Mouse (Mus musculus) ES-E14 (cell line): Measurements from ENCODE around the gene C8a.

Experiments
- CHD2 ChIP-seq: IDR thresholded peaks from 2 replicates; pipeline ENCODE4 v1.6.1; 2014; ENCODE audit warnings: mild to moderate bottlenecking, low read depth, low read length, inconsistent platforms
- HCFC1 ChIP-seq: IDR thresholded peaks from 2 replicates; pipeline ENCODE4 v1.6.1; 2012; ENCODE audit warnings: low read length, inconsistent platforms, borderline replicate concordance; ENCODE audit not compliant: insufficient read depth
- ZNF384 ChIP-seq: IDR thresholded peaks from 2 replicates; pipeline ENCODE4 v1.6.1; 2012; ENCODE audit warnings: low read depth, low read length, inconsistent platforms

GRCm38 (mm10) chr4:104770331-104770730 lies 105.9 kb downstream of the C8a start:
- TF ChIP-seq HCFC1 (no peak), ZNF384 (no peak), CHD2 (no peak)
